Mouse (Mus musculus) heart, embryonic 12.5 days (tissue): ENCODE measurements at regions not wholly inside any gene's neighbourhood (a gene's known extent, or its start where the extent isn't known, plus 50 kb on each side); places are given as distances from the start of the nearest gene placed in this dataset.

ENCODE experiments used
- ATAC-seq: fragments of 200-750 bp; cut with Nextera tagmentation; 2 replicates; pipeline ENCODE4 v1.8.0; 2017; ENCODE audit warnings: moderate TSS enrichment, moderate library complexity; ENCODE audit not compliant: insufficient number of reproducible peaks, low FRiP score
- H3K27ac ChIP-seq: fragments of 300-500 bp; sonication (generic); 2 replicates; pipeline ENCODE4 v1.5.1; 2016; ENCODE audit warnings: mild to moderate bottlenecking, moderate library complexity; ENCODE audit not compliant: poor library complexity, severe bottlenecking
- H3K27me3 ChIP-seq: fragments of 300-500 bp; sonication (generic); replicated peaks from 2 replicates; pipeline ENCODE4 v1.6.1; 2016; ENCODE audit warnings: mild to moderate bottlenecking, moderate library complexity
- H3K36me3 ChIP-seq: fragments of 300-500 bp; sonication (generic); 2 replicates; pipeline ENCODE4 v1.6.1; 2016; ENCODE audit warnings: mild to moderate bottlenecking, moderate library complexity
- H3K4me1 ChIP-seq: fragments of 300-500 bp; sonication (generic); replicated peaks from 2 replicates; pipeline ENCODE4 v1.6.1; 2016; ENCODE audit warnings: mild to moderate bottlenecking
- H3K4me2 ChIP-seq: fragments of 300-500 bp; sonication (generic); 2 replicates; pipeline ENCODE4 v1.6.1; 2016; ENCODE audit warnings: mild to moderate bottlenecking, moderate library complexity
- H3K4me3 ChIP-seq: fragments of 300-500 bp; sonication (generic); 2 replicates; pipeline ENCODE4 v1.5.1; 2016; ENCODE audit warnings: mild to moderate bottlenecking
- H3K9ac ChIP-seq: fragments of 300-500 bp; sonication (generic); 2 replicates; pipeline ENCODE4 v1.6.1; 2016; ENCODE audit warnings: mild to moderate bottlenecking, moderate library complexity
- H3K9me3 ChIP-seq: fragments of 300-500 bp; sonication (generic); replicated peaks from 2 replicates; pipeline ENCODE4 v1.6.1; 2016; ENCODE audit warnings: mild to moderate bottlenecking, moderate library complexity
- WGBS: fragments of 180-500 bp; shearing (Covaris S2); methylation state at CpG from one replicate; pipeline ENCODE4 v1.1.7; 2016; 5-methylcytosine and 5-hydroxymethylcytosine counted together

DNA sequence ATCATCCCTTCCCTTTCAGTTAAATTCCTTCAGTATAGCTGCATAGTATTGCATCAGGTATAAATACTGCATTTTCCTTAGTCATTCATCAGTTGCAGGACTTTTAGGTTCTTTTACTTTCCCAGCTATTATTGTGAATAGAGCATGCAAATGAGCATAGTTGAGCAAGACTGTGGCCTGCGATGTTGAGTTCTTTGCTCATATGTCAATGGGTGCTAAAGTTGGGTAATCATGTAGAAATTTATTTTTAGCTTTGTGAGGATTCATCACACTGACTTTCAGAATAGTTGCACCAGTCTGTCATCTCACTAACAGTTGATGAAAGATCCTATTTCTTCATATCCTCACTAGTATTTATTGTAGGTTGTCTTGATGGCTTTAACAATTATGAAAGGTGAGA lies 380.3 kb upstream of the Arrdc3 start:
- Histone ChIP-seq H3K27me3 (no peaks in the 10 kb centered on the region), H3K36me3 (no peaks in the 10 kb centered on the region), H3K4me3 (no peak overlapping the region), H3K9ac (no peak overlapping the region), H3K27ac (no peak overlapping the region), H3K4me2 (no peak overlapping the region), H3K9me3 (no peaks in the 10 kb centered on the region), H3K4me1 (no peaks in the 10 kb centered on the region)
- 74% methylated on average over 1 of the region's 1 CpGs for WGBS
- ATAC-seq, result no peak

DNA sequence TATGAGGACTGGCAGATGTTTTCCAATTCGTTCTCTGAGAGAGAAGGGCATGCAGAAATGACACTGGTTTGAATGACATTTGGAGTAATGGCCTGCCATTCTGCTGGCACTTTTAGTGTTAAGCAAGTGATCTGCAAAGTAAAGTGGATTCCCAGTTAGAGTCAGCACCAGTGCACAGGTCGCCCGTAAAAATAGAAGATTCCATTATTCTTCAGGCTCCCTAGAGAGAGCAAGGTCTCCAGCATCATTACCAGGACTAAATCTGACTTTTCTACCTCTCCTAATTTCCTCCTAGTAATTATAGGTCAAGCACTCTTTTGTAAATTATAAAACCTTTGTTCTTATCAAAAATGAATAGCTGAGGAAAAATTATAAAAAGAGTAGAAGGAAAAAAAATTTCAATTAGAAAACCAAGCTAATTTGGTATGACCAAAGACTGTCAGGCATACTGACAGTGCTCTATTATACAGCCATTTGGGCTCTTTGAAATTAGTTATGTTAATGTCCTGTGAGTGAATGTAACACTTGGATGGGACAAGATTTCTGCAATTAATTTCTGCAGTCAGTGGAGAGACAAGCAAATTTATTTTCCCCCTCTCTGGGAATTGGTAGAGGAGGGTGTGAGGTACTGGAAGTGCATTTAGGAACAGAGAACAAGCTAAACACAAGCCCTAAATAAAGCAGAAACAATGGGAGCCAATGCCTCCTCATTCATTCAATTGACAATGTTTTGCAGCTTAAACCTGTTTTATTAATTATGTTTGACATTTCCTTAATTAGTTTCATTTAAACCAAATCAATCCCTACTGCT lies 368.8 kb upstream of the Arrdc3 start:
- 66% methylated on average over 3 of the region's 3 CpGs for WGBS
- no peak overlapping the region for H3K9ac ChIP-seq
- H3K4me3 ChIP-seq, result no peak overlapping the region
- ATAC-seq, result no peak
- H3K4me2 ChIP-seq, result no peak overlapping the region
- H3K4me1 ChIP-seq, result no peaks in the 10 kb centered on the region
- no peaks in the 10 kb centered on the region for H3K9me3 ChIP-seq
- H3K27me3 ChIP-seq, result no peaks in the 10 kb centered on the region
- no peak overlapping the region for H3K27ac ChIP-seq
- H3K36me3 ChIP-seq, result no peaks in the 10 kb centered on the region

DNA sequence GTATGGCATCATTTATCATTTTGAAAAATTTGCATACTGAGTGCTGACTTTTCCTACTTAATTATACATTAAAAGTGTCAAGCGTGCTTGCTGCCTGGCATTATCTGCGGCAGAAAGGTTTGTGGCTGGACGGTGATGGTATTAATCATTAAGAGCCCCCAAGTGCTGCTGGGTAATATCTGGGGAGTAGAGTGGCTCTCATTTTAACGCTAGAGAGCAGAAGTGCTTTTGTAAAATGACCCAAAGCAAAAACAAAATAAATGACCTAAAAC lies 368.3 kb upstream of the Arrdc3 start:
- ATAC-seq, result no peak

DNA sequence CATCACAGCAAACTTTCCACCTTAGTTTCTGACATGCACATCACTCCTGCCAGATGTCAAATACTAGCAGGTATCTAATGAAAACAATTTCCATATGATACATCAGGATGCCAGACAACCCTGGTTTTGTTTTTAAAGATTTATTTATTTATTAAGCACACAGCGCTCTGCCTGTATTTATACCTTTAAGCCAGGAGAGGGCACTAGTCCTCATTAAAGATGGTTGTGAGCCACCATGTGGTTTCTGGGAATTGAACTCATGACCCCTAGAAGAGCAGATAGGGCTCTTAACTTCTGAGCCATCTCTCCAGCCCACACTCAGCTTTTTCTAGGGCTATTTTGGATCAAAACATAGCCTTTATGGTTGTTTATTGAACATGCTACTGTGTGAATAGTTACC lies 364.3 kb upstream of the Arrdc3 start:
- Histone ChIP-seq H3K4me1 (no peaks in the 10 kb centered on the region), H3K27me3 (no peaks in the 10 kb centered on the region), H3K36me3 (no peaks in the 10 kb centered on the region), H3K4me2 (no peak overlapping the region), H3K27ac (no peak overlapping the region), H3K9ac (no peak overlapping the region), H3K4me3 (no peak overlapping the region), H3K9me3 (no peaks in the 10 kb centered on the region)
- 68% methylated on average over 1 of the region's 1 CpGs for WGBS
- ATAC-seq, result no peak

More for the DNA sequence above, 368.3 kb upstream of the Arrdc3 start:
- Histone ChIP-seq H3K9ac (no peak overlapping the region), H3K9me3 (no peaks in the 10 kb centered on the region), H3K36me3 (no peaks in the 10 kb centered on the region), H3K4me2 (no peak overlapping the region), H3K4me3 (no peak overlapping the region), H3K4me1 (no peaks in the 10 kb centered on the region), H3K27me3 (no peaks in the 10 kb centered on the region), H3K27ac (no peak overlapping the region)
- WGBS, result 70% methylated on average over 4 of the region's 4 CpGs

DNA sequence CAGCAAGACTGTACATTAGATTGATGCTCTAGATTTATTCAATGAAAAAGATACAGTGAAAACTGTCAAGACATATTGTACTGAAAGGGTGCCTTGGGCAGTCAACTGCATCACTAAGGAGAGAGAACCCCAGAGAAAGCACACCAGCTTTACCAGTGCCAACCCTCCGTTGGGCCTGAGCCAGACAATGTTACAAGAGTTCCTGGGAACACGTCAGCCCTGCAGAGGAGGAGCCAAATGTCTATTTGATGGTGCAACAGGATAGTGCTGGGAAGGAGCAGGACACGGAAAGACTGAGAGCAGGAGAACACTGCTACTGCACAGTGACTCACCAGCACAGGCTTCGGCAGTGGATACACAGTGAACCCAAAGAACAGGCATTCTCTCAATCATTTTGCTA lies 363.4 kb upstream of the Arrdc3 start:
- no peak overlapping the region for H3K27ac ChIP-seq
- no peak for ATAC-seq
- H3K9ac ChIP-seq, result no peak overlapping the region
- no peak overlapping the region for H3K4me3 ChIP-seq
- no peaks in the 10 kb centered on the region for H3K9me3 ChIP-seq
- WGBS, result 63% methylated on average over 4 of the region's 4 CpGs
- no peak overlapping the region for H3K4me2 ChIP-seq
- no peaks in the 10 kb centered on the region for H3K27me3 ChIP-seq
- no peaks in the 10 kb centered on the region for H3K4me1 ChIP-seq
- H3K36me3 ChIP-seq, result no peaks in the 10 kb centered on the region

DNA sequence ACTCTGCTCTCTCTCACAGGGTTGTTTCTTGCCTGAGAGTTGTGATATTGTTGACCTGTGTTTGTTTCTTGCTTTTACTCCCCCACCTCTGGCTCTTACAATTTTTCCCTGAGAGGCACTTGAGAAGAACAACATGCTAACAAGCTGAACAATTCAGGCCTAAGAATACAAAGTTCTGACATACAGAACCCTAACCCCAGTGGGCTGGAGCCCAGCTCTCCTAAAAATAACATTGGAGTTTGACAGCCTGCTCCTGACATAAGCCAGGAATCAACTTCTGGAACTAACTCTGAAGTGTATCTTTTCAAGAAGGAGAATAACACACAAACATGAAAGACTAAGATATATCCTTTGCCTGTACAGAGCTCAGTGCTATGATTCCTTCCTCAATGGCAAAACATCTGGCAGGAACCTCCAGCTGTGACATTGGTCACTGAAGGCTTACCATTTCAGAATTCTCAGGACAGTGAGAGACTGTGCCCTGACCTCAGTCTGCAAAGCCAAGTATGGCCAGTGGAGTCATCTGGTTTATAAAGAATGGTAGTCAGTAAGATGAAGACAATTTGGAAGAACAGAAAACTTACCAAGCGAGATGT lies 347.3 kb upstream of the Arrdc3 start:
- H3K4me3 ChIP-seq, result no peak overlapping the region
- no peaks in the 10 kb centered on the region for H3K9me3 ChIP-seq
- no peak overlapping the region for H3K9ac ChIP-seq
- peaks cover 10% of the 10 kb centered on the region; the same call in 1 of the 2 replicates for H3K4me1 ChIP-seq
- no peak overlapping the region for H3K4me2 ChIP-seq
- H3K36me3 ChIP-seq, result no peaks in the 10 kb centered on the region
- H3K27me3 ChIP-seq, result no peaks in the 10 kb centered on the region
- ATAC-seq, result peak; percentile 67
- H3K27ac ChIP-seq, result peak overlapping the region; percentile 75
- WGBS, result 83% methylated on average over 1 of the region's 1 CpGs

DNA sequence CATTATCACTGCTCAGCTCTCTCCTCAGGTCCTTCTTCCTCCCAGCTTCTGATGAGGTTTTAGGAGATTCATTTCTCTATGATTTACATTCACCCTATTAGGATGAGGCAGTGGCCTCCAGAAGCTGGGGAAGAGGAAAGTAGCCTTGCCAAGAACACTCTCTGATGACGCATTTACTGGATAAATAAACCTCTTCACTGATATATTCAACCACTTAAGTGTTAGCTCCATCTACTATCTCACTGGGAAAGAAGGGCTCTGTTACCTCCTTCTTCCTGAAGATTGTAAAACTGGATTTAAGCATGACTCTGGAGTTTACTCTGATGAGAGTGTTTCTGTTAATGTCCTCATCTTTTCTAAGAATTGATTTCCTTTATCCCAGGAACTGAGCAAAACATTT lies 338.2 kb upstream of the Arrdc3 start:
- no peaks in the 10 kb centered on the region for H3K27me3 ChIP-seq
- H3K4me2 ChIP-seq, result no peak overlapping the region
- H3K4me1 ChIP-seq, result no peaks in the 10 kb centered on the region
- 46% methylated on average over 1 of the region's 1 CpGs for WGBS
- H3K27ac ChIP-seq, result no peak overlapping the region
- no peak overlapping the region for H3K4me3 ChIP-seq
- no peak for ATAC-seq
- no peak overlapping the region for H3K9ac ChIP-seq
- no peaks in the 10 kb centered on the region for H3K36me3 ChIP-seq
- H3K9me3 ChIP-seq, result no peaks in the 10 kb centered on the region

DNA sequence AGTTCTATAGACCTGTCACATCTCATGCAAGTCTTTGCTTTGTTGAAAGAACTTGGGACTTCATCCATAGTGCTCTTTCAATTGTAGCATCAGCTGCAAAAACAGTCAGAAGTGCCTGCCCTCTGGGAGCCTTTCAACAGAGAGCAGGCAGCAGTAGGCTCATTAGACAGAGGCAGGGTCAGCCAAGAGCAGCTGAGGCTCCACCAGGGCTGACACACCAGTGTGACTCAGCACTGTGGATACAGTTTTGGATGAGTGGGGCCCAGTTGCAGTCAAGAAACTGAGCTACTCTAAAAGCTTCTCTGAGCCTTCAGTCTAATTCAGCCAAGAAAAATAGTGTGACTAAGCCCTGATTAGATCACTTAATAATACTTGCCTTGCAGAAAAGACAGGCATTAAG lies 326.0 kb upstream of the Arrdc3 start:
- Histone ChIP-seq H3K4me3 (no peak overlapping the region), H3K4me2 (no peak overlapping the region), H3K27ac (no peak overlapping the region), H3K9me3 (no peaks in the 10 kb centered on the region), H3K9ac (no peak overlapping the region), H3K36me3 (no peaks in the 10 kb centered on the region), H3K27me3 (no peaks in the 10 kb centered on the region), H3K4me1 (no peaks in the 10 kb centered on the region)
- ATAC-seq, result 0 out of 2 replicates have a peak, but pooled peaks have one; percentile 45
